Mouse (Mus musculus): ENCODE data around the gene Lpp. TPM values are rescaled to one million over a fixed set of nuclear protein-coding genes. Genes with fewer than 3 reads are reported as not detected.

Lpp gene
- total and polyA plus RNA-seq, 3 experiments = 0.64 to 1.2 (median 0.68) TPM

- H3K4me1 ChIP-seq (ENCODE audit: control insufficient read depth in 1 of 2, insufficient read depth in 2 of 2) = peaks cover 22 to 48% of the 10 kb centered on the region in 2 experiments
- H3K4me2 ChIP-seq (ENCODE audit: insufficient read depth, low read depth, poor library complexity, severe bottlenecking) = no peak overlapping the region
- H3K9me3 ChIP-seq (replicated peaks; ENCODE audit: low read length) = no peaks in the 10 kb centered on the region
- H3K27ac ChIP-seq (ENCODE audit: insufficient read depth, low read depth) = no peak overlapping the region
- H3K27me3 ChIP-seq (replicated peaks) = no peaks in the 10 kb centered on the region
- no peaks in the 10 kb centered on the region for H3K79me2 ChIP-seq (replicated peaks; ENCODE audit: control insufficient read depth, extremely low read depth, insufficient read depth, poor library complexity, severe bottlenecking)
- no peak overlapping the region for H3K4me3 ChIP-seq (replicated peaks in 1 of 3; ENCODE audit: low read depth in 2 of 3, low read length in 2 of 3, poor library complexity in 1 of 3)
- DNase-seq (ENCODE audit: extremely low read depth) = no peak
- no peak overlapping the region for H3K9ac ChIP-seq (ENCODE audit: insufficient read depth, low read depth)
- TF ChIP-seq USF2 (conservative IDR thresholded peaks at IDR 0.05; ENCODE audit: low read depth, low read length) (no peak), ZNF384 (IDR thresholded peaks at IDR 0.05; ENCODE audit: low read depth, low read length) (peak; percentile 63)
- in situ Hi-C loops (cut with MboI; ENCODE audit: low pct_ligation_motif_present, low pct_unique_long_range_greater_than_20kb, low sequenced_read_pairs) = no loop called here
- dilution Hi-C loops (cut with MboI; ENCODE audit: extremely low pct_ligation_motif_present, extremely low pct_unique_long_range_greater_than_20kb, low sequenced_read_pairs) = no loop called here
- H3K36me3 ChIP-seq (replicated peaks in 1 of 2; ENCODE audit: control insufficient read depth in 1 of 2, insufficient read depth in 1 of 2, low read length in 1 of 2) = no peaks in the 10 kb centered on the region
Measured at GRCm38 (mm10) chr16:24504838-24505605, 111.7 kb downstream of the Lpp start.

GRCm38 (mm10) chr16:24506237-24506636 lies 112.9 kb downstream of the Lpp start:
- Histone ChIP-seq H3K4me2 (ENCODE audit: insufficient read depth, low read depth, poor library complexity, severe bottlenecking) (peak overlapping the region; percentile 79; the same call in 1 of the 2 replicates), H3K4me3 (replicated peaks in 1 of 3; ENCODE audit: low read depth in 2 of 3, low read length in 2 of 3, poor library complexity in 1 of 3) (no peak overlapping the region), H3K27ac (ENCODE audit: insufficient read depth, low read depth) (no peak overlapping the region), H3K36me3 (replicated peaks in 1 of 2; ENCODE audit: control insufficient read depth in 1 of 2, insufficient read depth in 1 of 2, low read length in 1 of 2) (no peaks in the 10 kb centered on the region), H3K79me2 (replicated peaks; ENCODE audit: control insufficient read depth, extremely low read depth, insufficient read depth, poor library complexity, severe bottlenecking) (no peaks in the 10 kb centered on the region), H3K9me3 (replicated peaks; ENCODE audit: low read length) (no peaks in the 10 kb centered on the region), H3K4me1 (ENCODE audit: control insufficient read depth in 1 of 2, insufficient read depth in 2 of 2) (peaks cover 22 to 48% of the 10 kb centered on the region in 2 experiments), H3K9ac (ENCODE audit: insufficient read depth, low read depth) (no peak overlapping the region), H3K27me3 (replicated peaks) (no peaks in the 10 kb centered on the region)
- in situ Hi-C loops (cut with MboI; ENCODE audit: low pct_ligation_motif_present, low pct_unique_long_range_greater_than_20kb, low sequenced_read_pairs) = no loop called here
- dilution Hi-C loops (cut with MboI; ENCODE audit: extremely low pct_ligation_motif_present, extremely low pct_unique_long_range_greater_than_20kb, low sequenced_read_pairs) = no loop called here
- TF ChIP-seq MXI1 (IDR thresholded peaks at IDR 0.05; ENCODE audit: low read depth, low read length) (no peak), SMC3 (IDR thresholded peaks at IDR 0.05; ENCODE audit: low read depth, low read length) (no peak), NELFE (IDR thresholded peaks at IDR 0.05; ENCODE audit: low read depth, low read length) (no peak), TCF12 (IDR thresholded peaks at IDR 0.05; ENCODE audit: low read depth, low read length) (no peak), MAX (IDR thresholded peaks at IDR 0.05; ENCODE audit: low read length) (no peak)
- DNase-seq (ENCODE audit: extremely low read depth) = no peak

- H3K4me1 ChIP-seq (ENCODE audit: control insufficient read depth in 1 of 2, insufficient read depth in 2 of 2) = peaks cover 22 to 48% of the 10 kb centered on the region in 2 experiments
- no peaks in the 10 kb centered on the region for H3K36me3 ChIP-seq (replicated peaks in 1 of 2; ENCODE audit: control insufficient read depth in 1 of 2, insufficient read depth in 1 of 2, low read length in 1 of 2)
- in situ Hi-C loops (cut with MboI; ENCODE audit: low pct_ligation_motif_present, low pct_unique_long_range_greater_than_20kb, low sequenced_read_pairs) (no loop called here), dilution Hi-C loops (cut with MboI; ENCODE audit: extremely low pct_ligation_motif_present, extremely low pct_unique_long_range_greater_than_20kb, low sequenced_read_pairs) (no loop called here)
- peak; percentile 92 for DNase-seq (ENCODE audit: extremely low read depth)
- no peak overlapping the region for H3K4me3 ChIP-seq (replicated peaks in 1 of 3; ENCODE audit: low read depth in 2 of 3, low read length in 2 of 3, poor library complexity in 1 of 3)
- no peak overlapping the region for H3K9ac ChIP-seq (ENCODE audit: insufficient read depth, low read depth)
- H3K4me2 ChIP-seq (ENCODE audit: insufficient read depth, low read depth, poor library complexity, severe bottlenecking) = peak overlapping the region; percentile 79
- H3K27me3 ChIP-seq (replicated peaks) = no peaks in the 10 kb centered on the region
- no peak overlapping the region for H3K27ac ChIP-seq (ENCODE audit: insufficient read depth, low read depth)
- no peaks in the 10 kb centered on the region for H3K9me3 ChIP-seq (replicated peaks; ENCODE audit: low read length)
- H3K79me2 ChIP-seq (replicated peaks; ENCODE audit: control insufficient read depth, extremely low read depth, insufficient read depth, poor library complexity, severe bottlenecking) = no peaks in the 10 kb centered on the region
- TF ChIP-seq JUND (conservative IDR thresholded peaks at IDR 0.05; ENCODE audit: low read depth, low read length) (peak; percentile 87), ZC3H11A (IDR thresholded peaks at IDR 0.05; ENCODE audit: low read depth, low read length) (no peak), EP300 (IDR thresholded peaks at IDR 0.05; ENCODE audit: low read length) (peak; percentile 96), MAX (IDR thresholded peaks at IDR 0.05; ENCODE audit: low read length) (peak; percentile 80), NELFE (IDR thresholded peaks at IDR 0.05; ENCODE audit: low read depth, low read length) (no peak), RAD21 (IDR thresholded peaks at IDR 0.05; ENCODE audit: low read depth, low read length) (peak; percentile 17), MAFK (IDR thresholded peaks at IDR 0.05; ENCODE audit: insufficient replicate concordance, low read length) (peak; percentile 57; the same call in 1 of the 2 replicates), TCF12 (IDR thresholded peaks at IDR 0.05; ENCODE audit: low read depth, low read length) (peak; percentile 67; the same call in 1 of the 2 replicates), MEF2A (IDR thresholded peaks at IDR 0.05; ENCODE audit: borderline replicate concordance, low read depth, low read length) (peak; percentile 92), NRF1 (IDR thresholded peaks at IDR 0.05; ENCODE audit: low read depth, low read length) (no peak), USF2 (conservative IDR thresholded peaks at IDR 0.05; ENCODE audit: low read depth, low read length) (no peak), ZMIZ1 (IDR thresholded peaks at IDR 0.05; ENCODE audit: low read depth, low read length) (no peak), ETS1 (conservative IDR thresholded peaks at IDR 0.05; ENCODE audit: low read depth, low read length) (peak; percentile 84), SMC3 (IDR thresholded peaks at IDR 0.05; ENCODE audit: low read depth, low read length) (no peak; the same call in 1 of the 2 replicates), IRF4 (IDR thresholded peaks at IDR 0.05; ENCODE audit: low read depth, low read length) (peak; percentile 97), BHLHE40 (IDR thresholded peaks at IDR 0.05; ENCODE audit: low read depth, low read length) (peak; percentile 89), MYC (IDR thresholded peaks at IDR 0.05; ENCODE audit: low read depth, low read length) (no peak; the same call in 1 of the 2 replicates), UBTF (IDR thresholded peaks at IDR 0.05; ENCODE audit: low read depth, low read length) (no peak), MAZ (IDR thresholded peaks at IDR 0.05; ENCODE audit: low read depth, low read length) (peak; percentile 89), JUN (IDR thresholded peaks at IDR 0.05; ENCODE audit: insufficient read depth, low read depth, low read length) (peak; percentile 78), TBP (conservative IDR thresholded peaks at IDR 0.05; ENCODE audit: low read depth, low read length) (0 out of 2 replicates have a peak, but pooled peaks have one; percentile 30)
Measured at GRCm38 (mm10) chr16:24506740-24507139, 113.4 kb downstream of the Lpp start.

Measured in CH12.LX (cell line).